Mouse (Mus musculus): Measurements from ENCODE around the gene Morc1. TPM values are rescaled to one million over a fixed set of nuclear protein-coding genes. Genes with fewer than 3 reads are reported as not detected.

Morc1 gene
- polyA plus RNA-seq, 1 experiment: not detected

GRCm38 (mm10) chr16:48405674-48406403 is 25.2 kb upstream of the Morc1 start:
- WGBS: 46% methylated on average over 10 of the region's 10 CpGs
- no peak for TF ChIP-seq CTCF (IDR thresholded peaks at IDR 0.05; ENCODE audit: extremely low read depth, insufficient read length, insufficient replicate concordance, low read depth, low read length)
- TF ChIP-seq POLR2A (IDR thresholded peaks at IDR 0.05; ENCODE audit: low read depth, low read length): no peak

DNA sequence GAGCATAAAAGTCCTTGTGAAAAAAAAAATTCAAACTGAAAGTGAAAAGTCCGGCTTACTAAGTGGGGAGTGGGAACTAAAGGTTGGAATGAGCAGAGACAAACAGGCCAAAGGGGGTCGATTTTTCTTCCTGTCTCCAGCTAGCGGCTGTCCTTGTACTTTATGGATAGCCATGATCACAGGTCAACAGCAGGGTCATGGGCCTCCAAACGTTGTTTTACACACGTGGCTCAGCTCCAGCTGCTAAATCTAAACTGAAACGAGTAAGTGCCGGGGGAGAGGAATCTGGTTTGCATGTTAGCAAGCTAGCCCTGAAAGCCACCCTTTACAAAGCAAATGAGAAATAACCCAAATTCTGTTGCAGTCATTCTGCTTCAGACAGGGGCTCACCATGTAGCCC is 21.5 kb upstream of the Morc1 start:
- 14% methylated on average over 7 of the region's 7 CpGs for WGBS
- Histone ChIP-seq H3K4me1 (ENCODE audit: control insufficient read depth, insufficient read depth, insufficient read length, low read length) (peaks cover 12% of the 10 kb centered on the region; the same call in 1 of the 2 replicates), H3K27me3 (ENCODE audit: control insufficient read depth, insufficient read depth, low read length) (no peaks in the 10 kb centered on the region), H3K4me3 (ENCODE audit: low read depth, low read length) (peak overlapping the region; percentile 15; the same call in 1 of the 2 replicates), H3K36me3 (ENCODE audit: control insufficient read depth, insufficient read depth, low read length) (no peaks in the 10 kb centered on the region), H3K27ac (ENCODE audit: insufficient read depth, low read depth, low read length) (peak overlapping the region; percentile 74)
- TF ChIP-seq CTCF (IDR thresholded peaks at IDR 0.05; ENCODE audit: extremely low read depth, insufficient read length, insufficient replicate concordance, low read depth, low read length): no peak
- TF ChIP-seq POLR2A (IDR thresholded peaks at IDR 0.05; ENCODE audit: low read depth, low read length): no peak

More at GRCm38 (mm10) chr16:48405674-48406403, 25.2 kb upstream of the Morc1 start:
- H3K4me1 ChIP-seq (ENCODE audit: control insufficient read depth, insufficient read depth, insufficient read length, low read length): peaks cover 25% of the 10 kb centered on the region; the same call in 1 of the 2 replicates
- peak overlapping the region; percentile 41 for H3K27ac ChIP-seq (ENCODE audit: insufficient read depth, low read depth, low read length)
- no peaks in the 10 kb centered on the region for H3K36me3 ChIP-seq (ENCODE audit: control insufficient read depth, insufficient read depth, low read length)
- no peaks in the 10 kb centered on the region for H3K27me3 ChIP-seq (ENCODE audit: control insufficient read depth, insufficient read depth, low read length)
- no peak overlapping the region for H3K4me3 ChIP-seq (ENCODE audit: low read depth, low read length)

- Histone ChIP-seq H3K4me1 (ENCODE audit: control insufficient read depth, insufficient read depth, insufficient read length, low read length) (peaks cover 9% of the 10 kb centered on the region; the same call in 1 of the 2 replicates), H3K27me3 (ENCODE audit: control insufficient read depth, insufficient read depth, low read length) (no peaks in the 10 kb centered on the region), H3K4me3 (ENCODE audit: low read depth, low read length) (peak overlapping the region; percentile 15; the same call in 1 of the 2 replicates), H3K36me3 (ENCODE audit: control insufficient read depth, insufficient read depth, low read length) (no peaks in the 10 kb centered on the region), H3K27ac (ENCODE audit: insufficient read depth, low read depth, low read length) (peak overlapping the region; percentile 74)
- 21% methylated on average over 3 of the region's 3 CpGs for WGBS
- TF ChIP-seq POLR2A (IDR thresholded peaks at IDR 0.05; ENCODE audit: low read depth, low read length) (no peak), CTCF (IDR thresholded peaks at IDR 0.05; ENCODE audit: extremely low read depth, insufficient read length, insufficient replicate concordance, low read depth, low read length) (no peak)
Observed at GRCm38 (mm10) chr16:48410125-48410524, 20.9 kb upstream of the Morc1 start.

DNA sequence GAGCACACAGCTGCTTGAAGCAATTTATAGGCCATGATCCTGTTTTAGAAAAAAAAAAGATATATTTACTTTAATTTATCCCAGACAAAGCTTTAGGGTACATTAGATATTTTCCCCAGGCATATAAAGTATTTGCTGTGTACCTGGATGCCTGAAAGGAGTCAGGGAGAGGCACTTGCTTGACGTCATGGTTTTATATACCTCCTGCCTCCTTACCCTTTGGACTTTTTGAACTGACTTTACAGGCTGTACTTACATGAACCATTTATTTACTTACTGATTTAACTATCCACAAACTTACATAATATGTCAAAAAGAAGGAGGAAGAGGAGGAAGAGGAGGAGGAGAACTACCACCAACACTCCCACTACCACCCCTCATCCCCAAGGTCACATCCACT is 18.8 kb upstream of the Morc1 start, which contains the start of gene Gm5485:
Gene Gm5485, minus strand, starts transcription at position 171 of the 400 bp plus-strand sequence.
- H3K27ac ChIP-seq (ENCODE audit: insufficient read depth, low read depth, low read length): peak within 1 kb of the TSS; percentile 59; the same call in 1 of the 2 replicates
- no peaks in the 10 kb centered on the region for H3K36me3 ChIP-seq (ENCODE audit: control insufficient read depth, insufficient read depth, low read length)
- WGBS: 35% methylated on average over 1 of the region's 1 CpGs
- no peaks in the 10 kb centered on the region for H3K27me3 ChIP-seq (ENCODE audit: control insufficient read depth, insufficient read depth, low read length)
- no peak within 1 kb of the TSS for H3K4me3 ChIP-seq (ENCODE audit: low read depth, low read length)
- H3K4me1 ChIP-seq (ENCODE audit: control insufficient read depth, insufficient read depth, insufficient read length, low read length): peaks cover 6% of the 10 kb centered on the region; the same call in 1 of the 2 replicates
- TF ChIP-seq POLR2A (IDR thresholded peaks at IDR 0.05; ENCODE audit: low read depth, low read length) (no peak), CTCF (IDR thresholded peaks at IDR 0.05; ENCODE audit: extremely low read depth, insufficient read length, insufficient replicate concordance, low read depth, low read length) (no peak)

DNA sequence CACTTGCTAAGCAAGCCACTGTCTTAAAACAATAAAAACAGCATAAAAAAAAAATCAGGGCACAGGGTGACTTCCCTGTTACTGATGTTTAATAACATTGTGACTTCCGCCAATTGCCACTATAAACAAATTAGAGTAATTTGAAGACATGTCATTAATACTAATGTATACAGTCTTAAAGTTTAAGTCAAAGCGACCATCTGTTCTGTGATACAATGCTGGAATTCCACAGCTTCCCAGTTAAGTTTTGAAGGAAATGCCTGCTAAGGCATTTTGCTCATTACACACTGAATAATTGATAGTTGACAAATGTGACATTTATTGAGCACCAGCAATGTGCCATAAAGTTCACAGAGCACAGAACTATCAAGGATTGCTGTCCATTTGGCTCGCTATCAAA is 12.5 kb upstream of the Morc1 start:
- Histone ChIP-seq H3K4me1 (ENCODE audit: control insufficient read depth, insufficient read depth, insufficient read length, low read length) (peaks cover 8% of the 10 kb centered on the region; the same call in 1 of the 2 replicates), H3K27ac (ENCODE audit: insufficient read depth, low read depth, low read length) (no peak overlapping the region), H3K36me3 (ENCODE audit: control insufficient read depth, insufficient read depth, low read length) (no peaks in the 10 kb centered on the region), H3K27me3 (ENCODE audit: control insufficient read depth, insufficient read depth, low read length) (no peaks in the 10 kb centered on the region), H3K4me3 (ENCODE audit: low read depth, low read length) (no peak overlapping the region)
- TF ChIP-seq CTCF (IDR thresholded peaks at IDR 0.05; ENCODE audit: extremely low read depth, insufficient read length, insufficient replicate concordance, low read depth, low read length) (no peak), POLR2A (IDR thresholded peaks at IDR 0.05; ENCODE audit: low read depth, low read length) (no peak)
- WGBS: 32% methylated on average over 3 of the region's 3 CpGs

GRCm38 (mm10) chr16:48419035-48419434 is 12.0 kb upstream of the Morc1 start:
- no peaks in the 10 kb centered on the region for H3K27me3 ChIP-seq (ENCODE audit: control insufficient read depth, insufficient read depth, low read length)
- TF ChIP-seq POLR2A (IDR thresholded peaks at IDR 0.05; ENCODE audit: low read depth, low read length) (no peak), CTCF (IDR thresholded peaks at IDR 0.05; ENCODE audit: extremely low read depth, insufficient read length, insufficient replicate concordance, low read depth, low read length) (no peak)
- H3K4me1 ChIP-seq (ENCODE audit: control insufficient read depth, insufficient read depth, insufficient read length, low read length): peaks cover 8% of the 10 kb centered on the region; the same call in 1 of the 2 replicates
- 36% methylated on average over 2 of the region's 2 CpGs for WGBS
- H3K27ac ChIP-seq (ENCODE audit: insufficient read depth, low read depth, low read length): peak overlapping the region; percentile 57; the same call in 1 of the 2 replicates
- no peaks in the 10 kb centered on the region for H3K36me3 ChIP-seq (ENCODE audit: control insufficient read depth, insufficient read depth, low read length)
- no peak overlapping the region for H3K4me3 ChIP-seq (ENCODE audit: low read depth, low read length)

DNA sequence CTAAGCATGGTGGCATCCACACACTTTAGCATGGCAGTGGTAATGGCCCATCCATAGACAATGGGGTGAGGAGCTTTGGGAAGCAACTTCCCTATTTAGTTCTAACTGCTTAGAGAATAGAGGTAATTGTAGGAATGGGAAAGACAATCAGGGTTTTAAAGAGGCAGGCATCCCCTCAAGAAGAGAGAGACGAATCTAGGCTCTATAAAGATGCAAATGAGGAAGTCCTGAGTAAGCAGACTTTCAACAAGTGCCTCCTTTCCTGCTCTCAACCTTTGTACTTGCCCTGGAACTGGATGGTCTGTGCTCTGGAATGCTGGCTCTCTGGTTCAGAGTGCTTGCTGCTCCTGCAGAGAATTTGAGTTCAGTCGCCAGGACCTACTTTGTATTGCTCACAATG is 8.5 kb upstream of the Morc1 start:
- TF ChIP-seq POLR2A (IDR thresholded peaks at IDR 0.05; ENCODE audit: low read depth, low read length) (no peak), CTCF (IDR thresholded peaks at IDR 0.05; ENCODE audit: extremely low read depth, insufficient read length, insufficient replicate concordance, low read depth, low read length) (no peak)
- Histone ChIP-seq H3K27me3 (ENCODE audit: control insufficient read depth, insufficient read depth, low read length) (no peaks in the 10 kb centered on the region), H3K4me1 (ENCODE audit: control insufficient read depth, insufficient read depth, insufficient read length, low read length) (peaks cover 8% of the 10 kb centered on the region; the same call in 1 of the 2 replicates), H3K36me3 (ENCODE audit: control insufficient read depth, insufficient read depth, low read length) (no peaks in the 10 kb centered on the region), H3K27ac (ENCODE audit: insufficient read depth, low read depth, low read length) (peak overlapping the region; percentile 69; the same call in 1 of the 2 replicates), H3K4me3 (ENCODE audit: low read depth, low read length) (no peak overlapping the region)
- 9% methylated on average over 2 of the region's 2 CpGs for WGBS

All from small intestine, adult 2 months (tissue).